Mouse (Mus musculus): ENCODE measurements around the gene Arhgap10. TPM values are rescaled to one million over a fixed set of nuclear protein-coding genes. Genes with fewer than 3 reads are reported as not detected.

Gene Arhgap10
- polyA plus RNA-seq, 1 experiment = 0.32 TPM

- Histone ChIP-seq H3K4me3 (replicated peaks) (no peak overlapping the region), H3K36me3 (ENCODE audit: control insufficient read depth) (peaks cover 2% of the 10 kb centered on the region), H3K27me3 (ENCODE audit: control insufficient read depth) (no peaks in the 10 kb centered on the region), H3K4me1 (ENCODE audit: control insufficient read depth) (no peaks in the 10 kb centered on the region), H3K9me3 (ENCODE audit: control insufficient read depth, low read length) (peaks cover 9% of the 10 kb centered on the region)
- TF ChIP-seq TAL1 (IDR thresholded peaks at IDR 0.05; ENCODE audit: low read length) (no peak), GATA1 (IDR thresholded peaks at IDR 0.05; ENCODE audit: low read length) (no peak)
Observed at GRCm38 (mm10) chr8:77267941-77268405, 249.8 kb downstream of the Arhgap10 start.

- TF ChIP-seq GATA1 (IDR thresholded peaks at IDR 0.05; ENCODE audit: low read length) = no peak
- no peak for TF ChIP-seq TAL1 (IDR thresholded peaks at IDR 0.05; ENCODE audit: low read length)
- H3K4me3 ChIP-seq (replicated peaks) = no peak overlapping the region
- H3K9me3 ChIP-seq (ENCODE audit: control insufficient read depth, low read length) = no peaks in the 10 kb centered on the region
- peaks cover 2% of the 10 kb centered on the region for H3K36me3 ChIP-seq (ENCODE audit: control insufficient read depth)
- no peaks in the 10 kb centered on the region for H3K27me3 ChIP-seq (ENCODE audit: control insufficient read depth)
- no peaks in the 10 kb centered on the region for H3K4me1 ChIP-seq (ENCODE audit: control insufficient read depth)
Observed at GRCm38 (mm10) chr8:77262216-77263009, 255.3 kb downstream of the Arhgap10 start.

GRCm38 (mm10) chr8:77261215-77261614, 256.5 kb downstream of the Arhgap10 start:
- Histone ChIP-seq H3K36me3 (ENCODE audit: control insufficient read depth) (peaks cover 2% of the 10 kb centered on the region), H3K4me3 (replicated peaks) (no peak overlapping the region), H3K27me3 (ENCODE audit: control insufficient read depth) (no peaks in the 10 kb centered on the region), H3K4me1 (ENCODE audit: control insufficient read depth) (no peaks in the 10 kb centered on the region), H3K9me3 (ENCODE audit: control insufficient read depth, low read length) (no peaks in the 10 kb centered on the region)
- TF ChIP-seq GATA1 (IDR thresholded peaks at IDR 0.05; ENCODE audit: low read length) (no peak), TAL1 (IDR thresholded peaks at IDR 0.05; ENCODE audit: low read length) (no peak)

GRCm38 (mm10) chr8:77257085-77257451, 260.7 kb downstream of the Arhgap10 start:
- Histone ChIP-seq H3K4me1 (ENCODE audit: control insufficient read depth) (no peaks in the 10 kb centered on the region), H3K4me3 (replicated peaks) (no peak overlapping the region), H3K27me3 (ENCODE audit: control insufficient read depth) (no peaks in the 10 kb centered on the region), H3K9me3 (ENCODE audit: control insufficient read depth, low read length) (no peaks in the 10 kb centered on the region), H3K36me3 (ENCODE audit: control insufficient read depth) (peaks cover 2% of the 10 kb centered on the region; the same call in 1 of the 2 replicates)
- no peak for TF ChIP-seq GATA1 (IDR thresholded peaks at IDR 0.05; ENCODE audit: low read length)
- no peak for TF ChIP-seq TAL1 (IDR thresholded peaks at IDR 0.05; ENCODE audit: low read length)

GRCm38 (mm10) chr8:77256450-77257084, 261.2 kb downstream of the Arhgap10 start:
- H3K4me3 ChIP-seq (replicated peaks) = no peak overlapping the region
- H3K27me3 ChIP-seq (ENCODE audit: control insufficient read depth) = no peaks in the 10 kb centered on the region
- TF ChIP-seq GATA1 (IDR thresholded peaks at IDR 0.05; ENCODE audit: low read length) = no peak
- no peaks in the 10 kb centered on the region for H3K4me1 ChIP-seq (ENCODE audit: control insufficient read depth)
- H3K9me3 ChIP-seq (ENCODE audit: control insufficient read depth, low read length) = no peaks in the 10 kb centered on the region
- H3K36me3 ChIP-seq (ENCODE audit: control insufficient read depth) = peaks cover 2% of the 10 kb centered on the region; the same call in 1 of the 2 replicates

- Histone ChIP-seq H3K27me3 (ENCODE audit: control insufficient read depth) (no peaks in the 10 kb centered on the region), H3K4me3 (replicated peaks) (no peak overlapping the region), H3K9me3 (ENCODE audit: control insufficient read depth, low read length) (no peaks in the 10 kb centered on the region), H3K4me1 (ENCODE audit: control insufficient read depth) (no peaks in the 10 kb centered on the region), H3K36me3 (ENCODE audit: control insufficient read depth) (peaks cover 2% of the 10 kb centered on the region)
- TF ChIP-seq TAL1 (IDR thresholded peaks at IDR 0.05; ENCODE audit: low read length) (no peak), GATA1 (IDR thresholded peaks at IDR 0.05; ENCODE audit: low read length) (no peak)
Observed at GRCm38 (mm10) chr8:77254466-77254865, 263.3 kb downstream of the Arhgap10 start.

- Histone ChIP-seq H3K27me3 (ENCODE audit: control insufficient read depth) (no peaks in the 10 kb centered on the region), H3K9me3 (ENCODE audit: control insufficient read depth, low read length) (no peaks in the 10 kb centered on the region), H3K4me3 (replicated peaks) (no peak overlapping the region), H3K4me1 (ENCODE audit: control insufficient read depth) (no peaks in the 10 kb centered on the region), H3K36me3 (ENCODE audit: control insufficient read depth) (no peaks in the 10 kb centered on the region; the same call in 1 of the 2 replicates)
- no peak for TF ChIP-seq TAL1 (IDR thresholded peaks at IDR 0.05; ENCODE audit: low read length)
- no peak for TF ChIP-seq GATA1 (IDR thresholded peaks at IDR 0.05; ENCODE audit: low read length)
Observed at GRCm38 (mm10) chr8:77251134-77251533, 266.6 kb downstream of the Arhgap10 start.

- Histone ChIP-seq H3K4me3 (replicated peaks) (no peak overlapping the region), H3K4me1 (ENCODE audit: control insufficient read depth) (no peaks in the 10 kb centered on the region), H3K9me3 (ENCODE audit: control insufficient read depth, low read length) (no peaks in the 10 kb centered on the region), H3K36me3 (ENCODE audit: control insufficient read depth) (no peaks in the 10 kb centered on the region; the same call in 1 of the 2 replicates), H3K27me3 (ENCODE audit: control insufficient read depth) (no peaks in the 10 kb centered on the region)
- no peak for TF ChIP-seq TAL1 (IDR thresholded peaks at IDR 0.05; ENCODE audit: low read length)
- no peak for TF ChIP-seq GATA1 (IDR thresholded peaks at IDR 0.05; ENCODE audit: low read length)
Observed at GRCm38 (mm10) chr8:77250094-77250493, 267.7 kb downstream of the Arhgap10 start.

- H3K4me1 ChIP-seq (ENCODE audit: control insufficient read depth) = no peaks in the 10 kb centered on the region
Observed at GRCm38 (mm10) chr8:77241381-77241780, 276.4 kb downstream of the Arhgap10 start.

More at GRCm38 (mm10) chr8:77241381-77241780, 276.4 kb downstream of the Arhgap10 start:
- H3K36me3 ChIP-seq (ENCODE audit: control insufficient read depth) = no peaks in the 10 kb centered on the region
- H3K4me3 ChIP-seq (replicated peaks) = no peak overlapping the region
- TF ChIP-seq GATA1 (IDR thresholded peaks at IDR 0.05; ENCODE audit: low read length) = no peak
- no peak for TF ChIP-seq TAL1 (IDR thresholded peaks at IDR 0.05; ENCODE audit: low read length)
- no peaks in the 10 kb centered on the region for H3K27me3 ChIP-seq (ENCODE audit: control insufficient read depth)
- H3K9me3 ChIP-seq (ENCODE audit: control insufficient read depth, low read length) = no peaks in the 10 kb centered on the region
